ENCODE assay signal across 17 mouse cellular contexts in genomic region chr9:55387862-55388505, GRCm38 (mm10).
DNase-seq lines count a peak whose midpoint lies in the region; ATAC-seq and TF ChIP-seq lines count a peak whose summit lies in the region.
"Had no signal": no experiment of that assay in that cellular context is flagged by ENCODE, and none has a peak within 500 bp of the region (broad histone marks: within the 10 kb centered on the region; RNA-seq: fewer than 3 reads in every experiment).

No protein-coding gene starts in this region.

- H3K4me2 ChIP-seq in forebrain, embryonic 11.5 days (ENCODE audit: low read depth, low read length, severe bottlenecking): no peak overlapping the region
- H3K4me2 ChIP-seq: forebrain, embryonic 12.5 days had no signal

- no peaks in the 10 kb centered on the region for H3K27me3 ChIP-seq in forebrain, embryonic 11.5 days (ENCODE audit: control insufficient read depth, insufficient read depth, low read length)
- no peaks in the 10 kb centered on the region for H3K27me3 ChIP-seq in forebrain, embryonic 10.5 days (ENCODE audit: poor library complexity, severe bottlenecking)
- H3K27me3 ChIP-seq: forebrain, embryonic 12.5 days had no signal

- TF ChIP-seq CTCF in bone marrow macrophage, adult 2 months (IDR thresholded peaks at IDR 0.05; ENCODE audit: low read depth, low read length): no peak

- H3K9ac ChIP-seq in forebrain, embryonic 11.5 days (ENCODE audit: low read length): no peak overlapping the region
- H3K9ac ChIP-seq: forebrain, embryonic 12.5 days had no signal

- 85% methylated on average over 14 of the region's 14 CpGs for WGBS in forebrain, embryonic 11.5 days
- 85% methylated on average over 14 of the region's 14 CpGs for WGBS in forebrain, embryonic 10.5 days

- H3K4me3 ChIP-seq in forebrain, embryonic 11.5 days (ENCODE audit: low read depth, low read length): no peak overlapping the region
- H3K4me3 ChIP-seq in forebrain, embryonic 10.5 days: no peak overlapping the region
- H3K4me3 ChIP-seq in bone marrow macrophage, adult 2 months (ENCODE audit: insufficient read depth, low read length): 0 out of 2 replicates have a peak overlapping the region, but pooled peaks have one; percentile 10
- H3K4me3 ChIP-seq: forebrain, embryonic 12.5 days; heart, embryonic 10.5 days; hindbrain, embryonic 10.5 days; left cerebral cortex, adult 2 months had no signal

- TF ChIP-seq POLR2A in bone marrow macrophage, adult 2 months (IDR thresholded peaks at IDR 0.05; ENCODE audit: borderline replicate concordance, low read depth, low read length): no peak

- no peaks in the 10 kb centered on the region for H3K9me3 ChIP-seq in forebrain, embryonic 11.5 days (ENCODE audit: control insufficient read depth, low read length)
- no peaks in the 10 kb centered on the region for H3K9me3 ChIP-seq in forebrain, embryonic 10.5 days
- H3K9me3 ChIP-seq: forebrain, embryonic 12.5 days; heart, embryonic 10.5 days; hindbrain, embryonic 10.5 days had no signal

- H3K4me1 ChIP-seq in forebrain, embryonic 11.5 days (replicated peaks; ENCODE audit: control insufficient read depth, insufficient read depth, low read length): no peaks in the 10 kb centered on the region
- H3K4me1 ChIP-seq in forebrain, embryonic 10.5 days: peaks cover 9% of the 10 kb centered on the region
- H3K4me1 ChIP-seq in bone marrow macrophage, adult 2 months (ENCODE audit: control insufficient read depth, insufficient read depth, low read length): peaks cover 21% of the 10 kb centered on the region

- H3K27ac ChIP-seq in forebrain, embryonic 11.5 days (ENCODE audit: low read depth, low read length): no peak overlapping the region
- no peak overlapping the region for H3K27ac ChIP-seq in forebrain, embryonic 10.5 days
- H3K27ac ChIP-seq in bone marrow macrophage, adult 2 months (ENCODE audit: insufficient read depth, low read depth, low read length): 0 out of 2 replicates have a peak overlapping the region, but pooled peaks have one; percentile 5
- H3K27ac ChIP-seq: forebrain, embryonic 12.5 days; heart, embryonic 10.5 days; hindbrain, embryonic 10.5 days; left cerebral cortex, adult 2 months had no signal

- ATAC-seq in forebrain, embryonic 11.5 days (replicated peaks; ENCODE audit: low FRiP score): no peak
- ATAC-seq in monocyte, adult 5-6 weeks (replicated peaks; ENCODE audit: insufficient number of reproducible peaks, low FRiP score, low TSS enrichment, poor library complexity, severe bottlenecking): peak; percentile 69
- ATAC-seq: intestine, postnatal 0 days; lung, postnatal 0 days had no signal

- H3K36me3 ChIP-seq in forebrain, embryonic 11.5 days (ENCODE audit: control insufficient read depth, insufficient read depth, low read length): no peaks in the 10 kb centered on the region
- H3K36me3 ChIP-seq in forebrain, embryonic 10.5 days (replicated peaks): no peaks in the 10 kb centered on the region
- H3K36me3 ChIP-seq: forebrain, embryonic 12.5 days; heart, embryonic 10.5 days; hindbrain, embryonic 10.5 days had no signal

- DNase-seq in forebrain, embryonic 11.5 days (ENCODE audit: low spot score): peak; percentile 30
- DNase-seq in forebrain, embryonic 10.5 days (ENCODE audit: extremely low spot score, low spot score): no peak
- peak; percentile 39 for DNase-seq in thymus, postnatal 0 days (ENCODE audit: low spot score)
- DNase-seq in ovary, postnatal 14 days (ENCODE audit: low spot score): no peak
- no peak for DNase-seq in gastrocnemius, adult 8-10 months (ENCODE audit: low spot score in 2 of 2)
- DNase-seq in ovary, postnatal 10 days (ENCODE audit: low spot score): no peak
- DNase-seq: kidney, postnatal 4 days; midbrain, embryonic 14.5 days; right cerebral cortex, postnatal 14 days had no signal

Comparison
In these comparisons a context has a peak if more than half of its experiments do, and no peak if none do; other contexts are left out.
1. DNase-seq: peak in forebrain, embryonic 11.5 days (single experiment) and thymus, postnatal 0 days (single experiment); none in forebrain, embryonic 10.5 days (single experiment), ovary, postnatal 14 days (single experiment), gastrocnemius, adult 8-10 months (0 of 2) and ovary, postnatal 10 days (single experiment).